Mouse (Mus musculus): Measurements from ENCODE around the gene Bach2. TPM values are rescaled to one million over a fixed set of nuclear protein-coding genes. Genes with fewer than 3 reads are reported as not detected.

Gene Bach2
- polyA plus RNA-seq, 1 experiment from 2014 or later, result 9.8 TPM

- Histone ChIP-seq H3K4me2 (no peak overlapping the region), H3K27me3 (no peaks in the 10 kb centered on the region), H3K4me1 (peaks cover 24% of the 10 kb centered on the region), H3K4me3 (no peak overlapping the region), H3K9ac (no peak overlapping the region), H3K9me3 (no peaks in the 10 kb centered on the region), H3K27ac (peak overlapping the region; percentile 78), H3K36me3 (no peaks in the 10 kb centered on the region)
- WGBS, result 36% methylated on average over 6 of the region's 6 CpGs
- ATAC-seq (ENCODE audit: insufficient number of reproducible peaks, insufficient read depth, low FRiP score, low TSS enrichment, low read depth), result no peak
Observed at GRCm38 (mm10) chr4:32280401-32280800, 41.8 kb downstream of the Bach2 start.

- Histone ChIP-seq H3K4me3 (no peak overlapping the region), H3K9me3 (no peaks in the 10 kb centered on the region), H3K27ac (no peak overlapping the region), H3K9ac (no peak overlapping the region), H3K4me1 (peaks cover 27% of the 10 kb centered on the region), H3K27me3 (no peaks in the 10 kb centered on the region), H3K36me3 (no peaks in the 10 kb centered on the region), H3K4me2 (no peak overlapping the region)
- ATAC-seq (ENCODE audit: insufficient number of reproducible peaks, insufficient read depth, low FRiP score, low TSS enrichment, low read depth), result no peak
- 89% methylated on average over 6 of the region's 6 CpGs for WGBS
Observed at GRCm38 (mm10) chr4:32281306-32281705, 42.7 kb downstream of the Bach2 start.

GRCm38 (mm10) chr4:32286405-32286804 is 47.8 kb downstream of the Bach2 start:
- Histone ChIP-seq H3K27me3 (no peaks in the 10 kb centered on the region), H3K27ac (no peak overlapping the region), H3K9ac (no peak overlapping the region), H3K4me3 (no peak overlapping the region), H3K4me1 (peaks cover 29% of the 10 kb centered on the region), H3K9me3 (no peaks in the 10 kb centered on the region), H3K4me2 (no peak overlapping the region), H3K36me3 (no peaks in the 10 kb centered on the region)
- ATAC-seq (ENCODE audit: insufficient number of reproducible peaks, insufficient read depth, low FRiP score, low TSS enrichment, low read depth), result no peak
- WGBS, result 80% methylated on average over 8 of the region's 8 CpGs

GRCm38 (mm10) chr4:32288036-32288860 is 49.6 kb downstream of the Bach2 start:
- Histone ChIP-seq H3K4me1 (peaks cover 42% of the 10 kb centered on the region), H3K4me2 (0 out of 2 replicates have a peak overlapping the region, but pooled peaks have one; percentile 9), H3K27ac (no peak overlapping the region), H3K9me3 (no peaks in the 10 kb centered on the region), H3K4me3 (no peak overlapping the region), H3K27me3 (no peaks in the 10 kb centered on the region), H3K9ac (0 out of 2 replicates have a peak overlapping the region, but pooled peaks have one; percentile 36), H3K36me3 (no peaks in the 10 kb centered on the region)
- ATAC-seq (ENCODE audit: insufficient number of reproducible peaks, insufficient read depth, low FRiP score, low TSS enrichment, low read depth), result no peak
- WGBS, result 39% methylated on average over 11 of the region's 11 CpGs

GRCm38 (mm10) chr4:32289845-32290244 is 51.2 kb downstream of the Bach2 start:
- Histone ChIP-seq H3K4me1 (peaks cover 54% of the 10 kb centered on the region), H3K9me3 (no peaks in the 10 kb centered on the region), H3K27ac (no peak overlapping the region), H3K27me3 (no peaks in the 10 kb centered on the region), H3K9ac (no peak overlapping the region), H3K4me3 (no peak overlapping the region), H3K36me3 (no peaks in the 10 kb centered on the region), H3K4me2 (no peak overlapping the region)
- WGBS, result 76% methylated on average over 6 of the region's 6 CpGs
- ATAC-seq (ENCODE audit: insufficient number of reproducible peaks, insufficient read depth, low FRiP score, low TSS enrichment, low read depth), result no peak

GRCm38 (mm10) chr4:32291406-32291805 is 52.8 kb downstream of the Bach2 start:
- H3K27me3 ChIP-seq, result no peaks in the 10 kb centered on the region
- H3K4me1 ChIP-seq, result peaks cover 51% of the 10 kb centered on the region
- H3K27ac ChIP-seq, result 0 out of 2 replicates have a peak overlapping the region, but pooled peaks have one; percentile 16
- no peak for ATAC-seq (ENCODE audit: insufficient number of reproducible peaks, insufficient read depth, low FRiP score, low TSS enrichment, low read depth)
- H3K36me3 ChIP-seq, result no peaks in the 10 kb centered on the region
- no peak overlapping the region for H3K4me2 ChIP-seq
- H3K4me3 ChIP-seq, result no peak overlapping the region
- 67% methylated on average over 4 of the region's 4 CpGs for WGBS
- H3K9ac ChIP-seq, result no peak overlapping the region
- no peaks in the 10 kb centered on the region for H3K9me3 ChIP-seq

GRCm38 (mm10) chr4:32293686-32294265 is 55.2 kb downstream of the Bach2 start:
- Histone ChIP-seq H3K4me1 (peaks cover 66% of the 10 kb centered on the region), H3K9ac (no peak overlapping the region), H3K9me3 (no peaks in the 10 kb centered on the region), H3K36me3 (no peaks in the 10 kb centered on the region), H3K4me3 (no peak overlapping the region), H3K27ac (peak overlapping the region; percentile 60; the same call in 1 of the 2 replicates), H3K4me2 (no peak overlapping the region), H3K27me3 (no peaks in the 10 kb centered on the region)
- no peak for ATAC-seq (ENCODE audit: insufficient number of reproducible peaks, insufficient read depth, low FRiP score, low TSS enrichment, low read depth)
- 36% methylated on average over 7 of the region's 7 CpGs for WGBS

- no peak overlapping the region for H3K4me3 ChIP-seq
- no peak overlapping the region for H3K4me2 ChIP-seq
- peak overlapping the region; percentile 58 for H3K27ac ChIP-seq
- H3K27me3 ChIP-seq, result no peaks in the 10 kb centered on the region
- no peaks in the 10 kb centered on the region for H3K9me3 ChIP-seq
- ATAC-seq (ENCODE audit: insufficient number of reproducible peaks, insufficient read depth, low FRiP score, low TSS enrichment, low read depth), result 0 out of 2 replicates have a peak, but pooled peaks have one; percentile 34
- H3K9ac ChIP-seq, result no peak overlapping the region
- H3K36me3 ChIP-seq, result no peaks in the 10 kb centered on the region
- H3K4me1 ChIP-seq, result peaks cover 70% of the 10 kb centered on the region
- 15% methylated on average over 6 of the region's 6 CpGs for WGBS
Observed at GRCm38 (mm10) chr4:32297071-32297671, 58.6 kb downstream of the Bach2 start.

GRCm38 (mm10) chr4:32299221-32299620 is 60.6 kb downstream of the Bach2 start:
- Histone ChIP-seq H3K4me2 (no peak overlapping the region), H3K9ac (no peak overlapping the region), H3K4me1 (peaks cover 68% of the 10 kb centered on the region), H3K9me3 (no peaks in the 10 kb centered on the region), H3K27me3 (no peaks in the 10 kb centered on the region), H3K36me3 (no peaks in the 10 kb centered on the region), H3K27ac (no peak overlapping the region), H3K4me3 (no peak overlapping the region)
- WGBS, result 46% methylated on average over 3 of the region's 3 CpGs
- no peak for ATAC-seq (ENCODE audit: insufficient number of reproducible peaks, insufficient read depth, low FRiP score, low TSS enrichment, low read depth)

- H3K4me1 ChIP-seq, result peaks cover 74% of the 10 kb centered on the region
Observed at GRCm38 (mm10) chr4:32299970-32300369, 61.4 kb downstream of the Bach2 start.

GRCm38 (mm10) chr4:32302668-32303067 is 64.1 kb downstream of the Bach2 start:
- 13% methylated on average over 5 of the region's 5 CpGs for WGBS
- Histone ChIP-seq H3K9ac (peak overlapping the region; percentile 49; the same call in 1 of the 2 replicates), H3K9me3 (no peaks in the 10 kb centered on the region), H3K27me3 (no peaks in the 10 kb centered on the region), H3K4me3 (no peak overlapping the region), H3K27ac (peak overlapping the region; percentile 94), H3K4me1 (peaks cover 80% of the 10 kb centered on the region), H3K4me2 (peak overlapping the region; percentile 56), H3K36me3 (no peaks in the 10 kb centered on the region)
- ATAC-seq (ENCODE audit: insufficient number of reproducible peaks, insufficient read depth, low FRiP score, low TSS enrichment, low read depth), result peak; percentile 28

More at GRCm38 (mm10) chr4:32299970-32300369, 61.4 kb downstream of the Bach2 start:
- ATAC-seq (ENCODE audit: insufficient number of reproducible peaks, insufficient read depth, low FRiP score, low TSS enrichment, low read depth), result no peak
- no peak overlapping the region for H3K27ac ChIP-seq
- H3K36me3 ChIP-seq, result no peaks in the 10 kb centered on the region
- H3K4me3 ChIP-seq, result no peak overlapping the region
- H3K4me2 ChIP-seq, result no peak overlapping the region
- 84% methylated on average over 3 of the region's 3 CpGs for WGBS
- no peak overlapping the region for H3K9ac ChIP-seq
- H3K27me3 ChIP-seq, result no peaks in the 10 kb centered on the region
- H3K9me3 ChIP-seq, result no peaks in the 10 kb centered on the region
